Mouse (Mus musculus) CD4-positive naive resting alpha-beta T cell, adult 76 days (primary cell): ENCODE data around the gene Phyh. TPM values are rescaled to one million over a fixed set of nuclear protein-coding genes. Genes with fewer than 3 reads are reported as not detected.

ENCODE experiments used
- total RNA-seq: library from RNA; stranded (reverse); gene quantifications from one replicate; pipeline ENCODE4 v1.2.4, GENCODE M21; 2023

The Phyh gene
- total RNA-seq, result 26.3 TPM

DNA sequence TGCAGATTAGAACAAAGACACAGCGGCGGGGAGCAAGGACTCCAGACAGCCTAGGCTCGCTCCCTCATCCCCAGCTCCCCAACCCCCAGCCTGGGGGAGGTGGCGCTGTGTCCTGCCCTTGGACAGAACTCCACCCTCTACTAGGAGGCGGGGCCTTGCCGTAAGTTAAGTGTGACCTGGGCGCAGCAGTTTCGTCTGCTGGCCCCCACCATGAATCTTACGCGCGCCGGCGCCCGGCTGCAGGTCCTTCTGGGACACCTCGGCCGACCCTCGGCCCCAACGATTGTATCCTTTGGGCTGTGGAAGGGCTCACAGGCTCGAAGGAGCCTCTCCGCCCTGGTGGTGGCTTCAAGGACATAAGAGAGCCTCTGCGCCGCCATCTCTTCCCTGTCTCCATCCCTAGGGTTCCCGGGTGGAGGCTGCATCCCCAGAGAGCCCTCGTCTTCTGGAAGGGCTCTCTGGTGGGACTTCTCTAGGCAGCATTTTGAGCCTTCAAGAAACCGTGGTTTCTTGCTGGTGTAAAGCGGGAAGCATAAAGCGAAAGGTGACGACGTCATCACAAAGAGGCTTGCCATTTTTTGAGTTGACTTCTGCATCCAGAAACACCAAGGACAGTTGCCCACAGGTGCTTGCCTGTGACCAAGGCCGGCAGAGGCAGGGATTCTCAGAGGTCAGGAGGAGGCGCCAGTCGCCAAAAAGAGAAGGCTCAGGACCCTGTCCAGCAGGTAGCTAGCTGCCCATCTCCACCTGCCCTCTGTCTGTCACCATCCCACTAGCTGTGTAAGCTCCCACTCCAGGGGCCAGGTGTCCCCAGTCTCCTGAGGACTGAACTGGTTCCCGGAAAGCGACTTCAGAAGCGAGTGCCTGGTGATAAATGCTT, at the start of gene Phyh:
Gene Phyh (plus strand): TSS at position 160 of the 880 bp plus-strand sequence.

GRCm38 (mm10) chr2:4881350-4882248, 37.2 kb upstream of the Phyh start, which contains the start of gene Sephs1:
Sephs1 (plus strand) TSS chr2:4881564.

DNA sequence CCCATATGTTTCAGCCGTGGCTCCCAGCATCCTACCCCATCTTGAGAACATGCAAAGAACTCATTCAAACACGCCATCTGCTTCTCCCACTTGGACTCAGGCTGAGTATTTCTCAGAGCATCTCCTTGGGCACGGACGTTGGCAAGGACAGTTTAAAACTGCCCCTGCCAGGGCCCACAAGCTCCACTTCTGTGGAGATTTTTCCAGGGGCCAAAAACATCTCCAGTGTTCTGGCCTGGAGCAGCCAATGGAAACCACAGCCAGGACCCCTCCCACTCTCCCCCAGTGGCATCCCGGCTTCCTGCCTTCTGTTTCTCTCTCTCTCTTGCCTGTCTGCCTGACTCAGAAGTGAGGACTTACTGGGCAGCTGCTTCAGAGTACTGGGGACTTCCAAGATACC, 57.0 kb downstream of the Phyh start, which contains the start of gene Ucma:
Gene Ucma (plus strand): TSS at position 316 of the 400 bp plus-strand sequence.

Other genes with a start within 250 kb of the Phyh start
- gene Bend7, start 201.2 kb upstream of the Phyh start, total RNA-seq, result 0.23 TPM
- gene Sephs1, start 37.5 kb upstream of the Phyh start, total RNA-seq, result 28.3 TPM
- not detected for gene Ucma, start 57.1 kb downstream of the Phyh start, total RNA-seq
- gene Mcm10, start 93.8 kb downstream of the Phyh start, total RNA-seq, result 0.64 TPM
- gene Optn, start 145.0 kb downstream of the Phyh start, total RNA-seq, result 2.6 TPM
- not detected for gene Ccdc3, start 218.8 kb downstream of the Phyh start, total RNA-seq